Mouse (Mus musculus): Measurements from ENCODE around the gene Slc1a7. TPM values are rescaled to one million over a fixed set of nuclear protein-coding genes. Genes with fewer than 3 reads are reported as not detected.

Slc1a7 gene
- polyA plus RNA-seq, 1 experiment, result not detected

DNA sequence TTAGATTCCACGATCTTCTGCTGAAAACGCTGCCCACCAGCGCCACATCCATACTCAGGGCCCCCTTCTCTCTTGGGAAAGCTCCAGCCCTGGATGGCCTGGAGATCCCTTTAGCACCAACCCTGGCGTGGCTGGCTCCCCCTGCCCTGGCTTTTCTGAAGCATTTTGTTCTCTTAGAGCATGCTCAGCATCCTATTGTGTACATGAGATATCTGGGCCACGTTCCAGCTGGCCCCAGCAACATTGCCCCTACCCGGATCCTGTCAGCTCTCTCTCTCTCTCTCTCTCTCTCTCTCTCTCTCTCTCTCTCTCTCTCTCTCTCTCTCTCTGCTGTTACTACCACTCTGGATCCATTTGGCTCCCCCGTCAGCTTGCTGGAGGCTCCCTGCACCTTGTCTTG lies 37.2 kb downstream of the Slc1a7 start:
- TF ChIP-seq POLR2A (IDR thresholded peaks at IDR 0.05; ENCODE audit: borderline replicate concordance, control insufficient read depth, low read depth, low read length) (no peak), CTCF (IDR thresholded peaks at IDR 0.05; ENCODE audit: control insufficient read depth, insufficient read depth, low read length) (no peak)
- WGBS, result 68% methylated on average over 7 of the region's 7 CpGs

DNA sequence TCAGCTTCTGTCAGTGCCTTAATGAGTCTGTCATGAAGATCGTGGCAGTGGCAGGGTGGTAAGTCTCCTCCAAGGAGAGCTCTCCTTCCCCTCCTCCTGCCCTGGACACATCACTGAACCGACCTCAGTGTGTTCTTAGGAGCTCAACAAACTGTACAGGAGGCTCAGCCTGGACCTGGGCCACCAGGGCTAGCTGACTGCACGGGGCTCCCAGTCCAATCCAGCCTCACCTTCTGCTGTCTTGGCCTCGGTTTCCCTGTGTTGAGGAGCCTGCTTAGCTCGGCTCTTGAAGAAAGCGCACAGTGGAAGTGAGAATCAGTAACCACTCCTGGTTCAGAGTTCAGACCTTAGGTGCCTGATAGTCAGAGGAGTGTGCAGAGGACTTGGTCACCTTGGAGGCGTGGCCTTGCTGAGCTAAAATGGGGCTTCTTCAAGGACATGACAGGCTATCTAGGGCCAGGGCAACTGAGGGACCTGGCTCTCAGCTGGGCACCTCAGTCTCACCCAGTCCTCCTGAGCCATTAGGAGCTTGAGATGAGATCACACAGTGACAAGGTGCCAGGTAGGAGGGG lies 39.5 kb downstream of the Slc1a7 start:
- H3K4me1 ChIP-seq (ENCODE audit: control insufficient read depth, insufficient read depth, low read length), result no peaks in the 10 kb centered on the region
- no peak overlapping the region for H3K4me3 ChIP-seq (replicated peaks; ENCODE audit: control insufficient read depth, low read depth, low read length)
- TF ChIP-seq CTCF (IDR thresholded peaks at IDR 0.05; ENCODE audit: control insufficient read depth, insufficient read depth, low read length), result no peak
- no peak for TF ChIP-seq POLR2A (IDR thresholded peaks at IDR 0.05; ENCODE audit: borderline replicate concordance, control insufficient read depth, low read depth, low read length)
- 70% methylated on average over 7 of the region's 7 CpGs for WGBS
- no peak overlapping the region for H3K27ac ChIP-seq (ENCODE audit: control insufficient read depth, insufficient read depth, low read depth, low read length, poor library complexity)

More for the DNA sequence above, 37.2 kb downstream of the Slc1a7 start:
- H3K4me1 ChIP-seq (ENCODE audit: control insufficient read depth, insufficient read depth, low read length), result no peaks in the 10 kb centered on the region
- no peak overlapping the region for H3K27ac ChIP-seq (ENCODE audit: control insufficient read depth, insufficient read depth, low read depth, low read length, poor library complexity)
- no peak overlapping the region for H3K4me3 ChIP-seq (replicated peaks; ENCODE audit: control insufficient read depth, low read depth, low read length)

DNA sequence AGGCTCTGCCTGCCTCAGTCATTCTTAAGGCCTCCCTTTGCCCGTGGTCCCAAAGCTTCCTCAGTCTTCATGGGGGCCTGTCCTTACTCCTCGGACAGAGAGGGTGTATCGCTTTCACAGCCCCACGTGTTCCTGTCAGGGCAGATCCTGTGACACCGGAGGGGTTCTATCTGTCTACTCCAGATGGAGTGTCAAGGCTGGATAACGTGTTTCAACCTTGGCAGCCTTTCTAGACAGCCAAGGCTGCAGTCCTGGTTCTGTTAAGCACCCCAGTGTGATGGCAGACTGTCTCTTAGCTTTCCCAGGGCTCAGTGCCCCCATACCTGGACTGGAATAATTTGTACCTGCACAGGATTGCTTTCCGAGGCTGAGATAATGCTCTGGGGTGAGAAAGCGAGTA lies 40.4 kb downstream of the Slc1a7 start:
- TF ChIP-seq CTCF (IDR thresholded peaks at IDR 0.05; ENCODE audit: control insufficient read depth, insufficient read depth, low read length) (no peak), POLR2A (IDR thresholded peaks at IDR 0.05; ENCODE audit: borderline replicate concordance, control insufficient read depth, low read depth, low read length) (no peak)
- H3K27ac ChIP-seq (ENCODE audit: control insufficient read depth, insufficient read depth, low read depth, low read length, poor library complexity), result no peak overlapping the region
- WGBS, result 72% methylated on average over 8 of the region's 8 CpGs
- no peak overlapping the region for H3K4me3 ChIP-seq (replicated peaks; ENCODE audit: control insufficient read depth, low read depth, low read length)
- no peaks in the 10 kb centered on the region for H3K4me1 ChIP-seq (ENCODE audit: control insufficient read depth, insufficient read depth, low read length)

DNA sequence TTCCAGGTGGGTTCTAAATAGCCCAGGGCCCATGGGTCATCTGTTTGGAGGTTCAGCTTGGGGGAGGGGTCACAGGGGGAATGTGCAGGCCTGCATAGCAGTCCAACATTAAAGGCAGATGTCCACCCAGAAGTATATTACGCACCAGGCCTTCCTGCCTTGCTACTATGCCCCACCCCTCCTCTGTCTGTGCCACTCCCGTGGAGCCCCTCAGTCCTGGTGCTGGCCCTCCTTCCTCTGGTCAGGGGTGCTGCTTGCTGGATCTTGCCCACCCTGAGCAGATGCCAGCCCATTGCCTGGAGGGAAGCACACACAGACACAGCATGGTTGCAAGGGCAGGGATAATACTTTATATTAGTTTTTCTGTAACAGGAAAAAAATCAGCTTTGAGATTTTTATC lies 46.3 kb downstream of the Slc1a7 start:
- TF ChIP-seq CTCF (IDR thresholded peaks at IDR 0.05; ENCODE audit: control insufficient read depth, insufficient read depth, low read length), result no peak
- Histone ChIP-seq H3K27ac (ENCODE audit: control insufficient read depth, insufficient read depth, low read depth, low read length, poor library complexity) (no peak overlapping the region), H3K4me1 (ENCODE audit: control insufficient read depth, insufficient read depth, low read length) (no peaks in the 10 kb centered on the region), H3K4me3 (replicated peaks; ENCODE audit: control insufficient read depth, low read depth, low read length) (no peak overlapping the region)
- 78% methylated on average over 2 of the region's 2 CpGs for WGBS

DNA sequence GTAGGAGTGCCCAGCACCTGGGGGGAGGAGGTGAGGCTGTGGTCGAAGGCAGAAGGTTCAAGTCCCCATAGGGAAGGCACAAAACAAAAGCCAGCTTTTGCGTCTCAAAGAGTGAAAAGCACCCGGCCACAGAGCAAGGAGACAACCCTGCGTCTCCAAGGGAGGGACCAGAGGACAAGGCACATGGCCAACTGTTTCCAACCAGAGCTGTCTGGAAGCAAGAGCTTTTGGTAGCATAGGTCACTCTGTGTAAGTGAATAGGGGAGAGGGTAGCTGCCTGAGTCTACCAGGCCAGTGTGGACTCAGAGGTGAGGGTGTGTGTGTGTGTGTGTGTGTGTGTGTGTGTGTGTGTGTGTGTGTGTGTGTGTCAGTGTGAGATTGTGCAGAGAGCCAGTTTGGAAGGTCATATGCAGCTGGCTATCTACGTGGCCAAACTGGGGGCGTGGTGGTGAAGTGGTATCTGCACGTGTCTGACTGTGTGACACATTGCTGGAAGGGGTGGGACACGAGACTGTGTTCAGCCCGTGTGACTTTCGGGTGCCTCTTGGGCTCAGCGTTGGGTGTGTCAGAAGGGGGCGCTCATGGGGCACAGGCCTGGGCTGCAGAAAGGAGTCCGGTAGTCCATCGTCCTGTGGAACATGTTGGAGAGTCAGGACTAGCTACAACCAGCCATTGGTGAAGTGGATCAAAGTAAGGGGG lies 47.1 kb downstream of the Slc1a7 start:
- Histone ChIP-seq H3K4me1 (ENCODE audit: control insufficient read depth, insufficient read depth, low read length) (no peaks in the 10 kb centered on the region), H3K27ac (ENCODE audit: control insufficient read depth, insufficient read depth, low read depth, low read length, poor library complexity) (no peak overlapping the region), H3K4me3 (replicated peaks; ENCODE audit: control insufficient read depth, low read depth, low read length) (no peak overlapping the region)
- no peak for TF ChIP-seq POLR2A (IDR thresholded peaks at IDR 0.05; ENCODE audit: borderline replicate concordance, control insufficient read depth, low read depth, low read length)
- TF ChIP-seq CTCF (IDR thresholded peaks at IDR 0.05; ENCODE audit: control insufficient read depth, insufficient read depth, low read length), result no peak; the same call in 1 of the 2 replicates
- WGBS, result 55% methylated on average over 14 of the region's 14 CpGs

DNA sequence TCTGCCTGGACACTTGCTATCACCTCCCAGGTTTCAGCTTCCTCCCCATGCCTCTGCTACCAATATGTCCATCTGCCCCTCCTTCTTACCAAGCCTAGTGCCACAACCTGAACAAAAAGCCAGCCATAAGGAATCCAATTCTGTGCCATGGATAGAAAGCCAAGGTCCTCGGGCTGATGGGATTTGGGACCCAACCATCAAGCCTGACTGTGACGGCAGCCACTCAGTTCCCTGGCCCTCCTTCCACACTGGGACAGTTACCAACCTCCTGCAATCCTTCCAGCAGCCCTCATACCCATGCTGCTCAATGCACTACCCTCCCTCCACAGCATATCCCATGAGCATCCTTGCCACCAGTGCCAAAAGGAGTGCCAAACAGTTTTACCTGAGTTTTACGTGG lies 48.2 kb downstream of the Slc1a7 start:
- H3K4me1 ChIP-seq (ENCODE audit: control insufficient read depth, insufficient read depth, low read length), result no peaks in the 10 kb centered on the region
- TF ChIP-seq POLR2A (IDR thresholded peaks at IDR 0.05; ENCODE audit: borderline replicate concordance, control insufficient read depth, low read depth, low read length) (no peak), CTCF (IDR thresholded peaks at IDR 0.05; ENCODE audit: control insufficient read depth, insufficient read depth, low read length) (no peak)
- no peak overlapping the region for H3K27ac ChIP-seq (ENCODE audit: control insufficient read depth, insufficient read depth, low read depth, low read length, poor library complexity)
- 81% methylated on average over 3 of the region's 3 CpGs for WGBS
- H3K4me3 ChIP-seq (replicated peaks; ENCODE audit: control insufficient read depth, low read depth, low read length), result no peak overlapping the region

DNA sequence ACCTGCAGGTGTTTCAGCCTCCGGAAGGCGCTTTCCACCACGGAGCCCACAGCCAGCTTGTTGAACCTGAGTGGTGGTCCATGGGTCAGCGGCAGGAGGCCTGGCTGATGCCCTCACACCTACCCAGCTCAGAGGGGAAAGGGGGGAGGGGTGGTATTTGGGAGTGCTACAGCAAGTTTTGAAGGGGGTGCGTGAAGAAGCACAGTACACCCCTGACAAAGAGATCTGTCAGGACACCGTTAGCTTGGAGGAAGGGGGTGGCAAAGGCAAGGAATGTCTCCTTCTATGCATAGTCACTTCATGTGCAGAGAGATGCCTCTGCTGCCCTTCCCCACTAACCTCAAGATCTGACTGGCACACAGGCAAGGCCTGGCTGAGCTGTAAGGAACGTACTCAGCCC lies 49.7 kb downstream of the Slc1a7 start:
- Histone ChIP-seq H3K4me1 (ENCODE audit: control insufficient read depth, insufficient read depth, low read length) (no peaks in the 10 kb centered on the region), H3K4me3 (replicated peaks; ENCODE audit: control insufficient read depth, low read depth, low read length) (no peak overlapping the region), H3K27ac (ENCODE audit: control insufficient read depth, insufficient read depth, low read depth, low read length, poor library complexity) (no peak overlapping the region)
- TF ChIP-seq POLR2A (IDR thresholded peaks at IDR 0.05; ENCODE audit: borderline replicate concordance, control insufficient read depth, low read depth, low read length) (no peak), CTCF (IDR thresholded peaks at IDR 0.05; ENCODE audit: control insufficient read depth, insufficient read depth, low read length) (no peak)
- 80% methylated on average over 7 of the region's 7 CpGs for WGBS

DNA sequence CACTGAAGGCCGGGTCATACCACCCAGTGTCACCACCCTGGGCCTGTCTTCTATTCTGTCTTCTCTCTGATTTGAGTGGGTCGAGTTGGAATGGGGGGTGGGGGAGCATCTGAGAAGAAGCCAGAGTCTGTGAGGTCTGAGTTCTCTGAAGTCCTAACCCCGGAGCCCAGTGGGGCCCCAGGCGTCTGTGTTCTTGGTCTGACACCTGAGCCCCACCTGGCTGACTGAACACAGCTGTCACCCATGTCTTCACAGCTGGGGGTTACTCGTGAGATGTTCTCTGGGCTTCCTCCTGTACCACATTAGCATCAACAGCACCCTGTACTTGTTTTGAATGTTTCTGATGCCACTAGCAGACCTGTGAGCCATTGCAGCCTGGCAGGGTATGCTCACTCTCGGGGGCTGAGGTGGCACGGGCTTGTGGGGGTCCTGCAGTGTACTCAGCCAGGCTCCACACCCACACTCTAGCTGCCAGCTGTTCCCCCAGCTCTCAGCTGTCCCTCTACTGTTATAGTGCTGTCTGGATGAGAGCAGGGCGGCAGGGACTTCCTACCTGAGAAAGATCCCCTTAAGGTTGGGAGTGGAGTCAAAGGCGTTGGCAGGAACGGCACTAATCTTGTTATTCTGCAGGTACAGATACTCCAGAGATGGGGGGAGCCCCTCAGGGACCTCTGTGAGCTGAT lies 50.2 kb downstream of the Slc1a7 start:
- TF ChIP-seq CTCF (IDR thresholded peaks at IDR 0.05; ENCODE audit: control insufficient read depth, insufficient read depth, low read length) (no peak), POLR2A (IDR thresholded peaks at IDR 0.05; ENCODE audit: borderline replicate concordance, control insufficient read depth, low read depth, low read length) (no peak)
- H3K4me1 ChIP-seq (ENCODE audit: control insufficient read depth, insufficient read depth, low read length), result no peaks in the 10 kb centered on the region
- WGBS, result 61% methylated on average over 10 of the region's 10 CpGs

More for the DNA sequence above, 50.2 kb downstream of the Slc1a7 start:
- Histone ChIP-seq H3K27ac (ENCODE audit: control insufficient read depth, insufficient read depth, low read depth, low read length, poor library complexity) (no peak overlapping the region), H3K4me3 (replicated peaks; ENCODE audit: control insufficient read depth, low read depth, low read length) (no peak overlapping the region)
